Mouse (Mus musculus) forebrain, embryonic 11.5 days (tissue): Measurements from ENCODE around the gene Whrn. TPM values are rescaled to one million over a fixed set of nuclear protein-coding genes. Genes with fewer than 3 reads are reported as not detected.
A peak's percentile ranks its signal among the peaks of the same experiment; 100 is the strongest.

Experiments
- ATAC-seq: fragments of 200-750 bp; cut with Nextera tagmentation; replicated peaks from 2 replicates; pipeline ENCODE4 v1.8.0; 2017; ENCODE audit warnings: moderate TSS enrichment; ENCODE audit not compliant: low FRiP score
- DNase-seq: peaks from one replicate; pipeline ENCODE4 v3.0.0-alpha.2; 2017; ENCODE audit warnings: low spot score
- H3K27ac ChIP-seq: fragments of 300-500 bp; sonication (generic); 2 replicates; pipeline ENCODE4 v1.5.1; 2014; ENCODE audit warnings: low read depth, low read length
- H3K27me3 ChIP-seq: fragments of 300-500 bp; sonication (generic); 2 replicates; pipeline ENCODE4 v1.6.1; 2014; ENCODE audit warnings: mild to moderate bottlenecking, low read length, mixed read lengths; ENCODE audit not compliant: control insufficient read depth, insufficient read depth
- H3K36me3 ChIP-seq: fragments of 300-500 bp; sonication (generic); 2 replicates; pipeline ENCODE4 v1.6.1; 2014; ENCODE audit warnings: mild to moderate bottlenecking, low read length, moderate library complexity, mixed read lengths; ENCODE audit not compliant: control insufficient read depth, insufficient read depth
- H3K4me1 ChIP-seq: fragments of 300-500 bp; sonication (generic); replicated peaks from 2 replicates; pipeline ENCODE4 v1.6.1; 2014; ENCODE audit warnings: low read length, mixed read lengths; ENCODE audit not compliant: control insufficient read depth, insufficient read depth
- H3K4me2 ChIP-seq: fragments of 300-500 bp; sonication (generic); 2 replicates; pipeline ENCODE4 v1.6.1; 2014; ENCODE audit warnings: low read depth, mild to moderate bottlenecking, low read length, moderate library complexity, mixed read lengths; ENCODE audit not compliant: severe bottlenecking
- H3K4me3 ChIP-seq: fragments of 300-500 bp; sonication (generic); 2 replicates; pipeline ENCODE4 v1.5.1; 2014; ENCODE audit warnings: low read depth, low read length
- H3K9ac ChIP-seq: fragments of 300-500 bp; sonication (generic); 2 replicates; pipeline ENCODE4 v1.6.1; 2014; ENCODE audit warnings: low read length
- H3K9me3 ChIP-seq: fragments of 300-500 bp; sonication (generic); 2 replicates; pipeline ENCODE4 v1.6.1; 2016; ENCODE audit warnings: low read length, mixed read lengths; ENCODE audit not compliant: control insufficient read depth
- WGBS: fragments of 180-500 bp; shearing (Covaris S2); extraction: QIAGEN DNeasy Blood & Tissue Kit; methylation state at CpG from one replicate; pipeline ENCODE4 v1.1.7; 2014; 5-methylcytosine and 5-hydroxymethylcytosine counted together
- polyA plus RNA-seq: library from polyadenylated mRNA; unstranded; fragments of >200 nt; fragmentation: Nextera tagmentation; extraction: Ambion mirVana; gene quantifications from 2 replicates; pipeline ENCODE4 v1.2.1, GENCODE M21; 2014

Gene Whrn
- polyA plus RNA-seq, 1 experiment from 2014 or later = 11.0 TPM

DNA sequence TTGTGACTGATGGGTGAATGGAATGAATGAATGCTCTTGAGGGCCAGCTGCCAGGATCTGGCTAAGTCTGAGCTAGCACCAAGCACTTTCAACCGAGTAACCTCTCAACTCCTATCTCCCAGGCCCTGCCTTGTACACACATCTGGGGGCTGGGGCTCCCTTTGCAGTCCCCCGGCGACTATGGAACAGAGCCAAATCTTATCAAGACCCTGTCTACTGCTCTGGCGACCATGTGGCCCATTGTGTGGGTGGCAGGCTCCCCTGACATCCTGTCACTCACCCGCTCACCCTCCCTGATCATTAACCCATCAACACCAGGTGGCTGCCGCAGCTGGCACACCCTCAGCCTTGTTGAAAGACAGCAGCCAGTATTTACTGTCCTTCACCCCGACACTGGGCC lies 90.7 kb downstream of the Whrn start:
- Histone ChIP-seq H3K36me3 (no peaks in the 10 kb centered on the region), H3K4me1 (peaks cover 22% of the 10 kb centered on the region), H3K27ac (peak overlapping the region; percentile 2; the same call in 1 of the 2 replicates), H3K4me2 (no peak overlapping the region), H3K27me3 (no peaks in the 10 kb centered on the region), H3K9me3 (no peaks in the 10 kb centered on the region), H3K4me3 (no peak overlapping the region), H3K9ac (0 out of 2 replicates have a peak overlapping the region, but pooled peaks have one; percentile 16)
- 42% methylated on average over 7 of the region's 7 CpGs for WGBS
- ATAC-seq = 0 out of 2 replicates have a peak, but pooled peaks have one; percentile 4
- peak; percentile 60 for DNase-seq

DNA sequence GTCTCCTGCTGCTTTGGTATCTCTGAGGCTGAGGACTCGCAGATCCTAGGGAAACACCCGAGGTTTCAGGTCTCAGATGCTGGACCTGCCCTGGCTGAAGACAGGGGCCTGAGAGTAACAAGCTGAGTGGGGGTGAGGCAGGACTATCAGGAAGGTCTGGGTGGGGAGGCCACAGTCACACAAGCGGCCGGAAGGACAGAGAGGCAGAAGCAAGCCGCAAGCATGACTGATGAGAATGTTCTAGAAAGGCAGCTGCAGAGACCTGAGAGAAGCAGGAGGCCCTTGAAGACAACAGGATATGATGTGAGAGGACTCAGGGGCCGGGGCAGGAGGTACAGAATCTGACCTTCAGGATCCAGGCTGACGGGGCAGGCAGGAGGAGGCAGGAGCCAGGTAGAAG lies 91.6 kb downstream of the Whrn start:
- H3K9me3 ChIP-seq = no peaks in the 10 kb centered on the region
- H3K27ac ChIP-seq = no peak overlapping the region
- H3K27me3 ChIP-seq = no peaks in the 10 kb centered on the region
- H3K9ac ChIP-seq = no peak overlapping the region
- H3K4me3 ChIP-seq = no peak overlapping the region
- ATAC-seq (no peak), DNase-seq (peak; percentile 47)
- WGBS = 82% methylated on average over 7 of the region's 7 CpGs
- H3K4me1 ChIP-seq = peaks cover 20% of the 10 kb centered on the region
- no peaks in the 10 kb centered on the region for H3K36me3 ChIP-seq
- no peak overlapping the region for H3K4me2 ChIP-seq

- Histone ChIP-seq H3K9ac (peak within 1 kb of the TSS; percentile 60), H3K36me3 (no peaks in the 10 kb centered on the region), H3K4me2 (peak within 1 kb of the TSS; percentile 51), H3K9me3 (no peaks in the 10 kb centered on the region), H3K4me3 (peak within 1 kb of the TSS; percentile 20), H3K27me3 (no peaks in the 10 kb centered on the region), H3K4me1 (peaks cover 13% of the 10 kb centered on the region; the same call in 1 of the 2 replicates), H3K27ac (peak within 1 kb of the TSS; percentile 80)
- DNase-seq (peak; percentile 85), ATAC-seq (peak; percentile 82)
- WGBS = 15% methylated on average over 17 of the region's 17 CpGs
Measured at GRCm38 (mm10) chr4:63403040-63403959, 92.5 kb downstream of the Whrn start, which contains the start of gene Akna. Akna (minus strand) TSS chr4:63403354.

DNA sequence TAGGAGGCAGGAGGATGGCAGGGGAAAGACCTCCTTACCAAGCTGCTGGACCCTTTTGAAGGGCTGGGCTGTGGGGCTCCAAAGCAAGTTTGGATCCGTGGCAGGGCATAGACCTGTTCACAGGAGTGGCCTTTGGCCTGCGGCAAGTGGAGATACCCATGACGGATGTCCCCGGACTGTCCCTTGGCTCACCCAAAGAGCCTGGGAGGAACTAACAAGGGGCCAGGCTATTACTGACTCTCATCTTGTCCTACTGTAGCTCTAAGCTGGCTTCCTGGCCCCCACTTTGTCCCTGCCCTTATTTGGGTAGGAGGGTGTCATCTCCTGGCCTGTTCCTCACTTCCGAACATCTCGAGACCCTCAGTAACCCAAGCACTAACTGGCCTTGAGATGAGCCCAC lies 93.2 kb downstream of the Whrn start:
- Histone ChIP-seq H3K9me3 (no peaks in the 10 kb centered on the region), H3K4me1 (peaks cover 9% of the 10 kb centered on the region; the same call in 1 of the 2 replicates), H3K4me3 (peak overlapping the region; percentile 20), H3K27ac (peak overlapping the region; percentile 80), H3K4me2 (peak overlapping the region; percentile 51), H3K36me3 (no peaks in the 10 kb centered on the region), H3K9ac (peak overlapping the region; percentile 60), H3K27me3 (no peaks in the 10 kb centered on the region)
- 81% methylated on average over 6 of the region's 6 CpGs for WGBS
- no peak for DNase-seq
- no peak for ATAC-seq

GRCm38 (mm10) chr4:63402056-63402455 lies 93.7 kb downstream of the Whrn start:
- Histone ChIP-seq H3K27me3 (no peaks in the 10 kb centered on the region), H3K4me2 (no peak overlapping the region), H3K4me1 (peaks cover 9% of the 10 kb centered on the region; the same call in 1 of the 2 replicates), H3K36me3 (no peaks in the 10 kb centered on the region), H3K4me3 (peak overlapping the region; percentile 20; the same call in 1 of the 2 replicates), H3K27ac (no peak overlapping the region), H3K9me3 (no peaks in the 10 kb centered on the region), H3K9ac (no peak overlapping the region)
- ATAC-seq = no peak
- WGBS = 91% methylated on average over 9 of the region's 10 CpGs
- DNase-seq = no peak

GRCm38 (mm10) chr4:63401620-63402019 lies 94.2 kb downstream of the Whrn start:
- Histone ChIP-seq H3K36me3 (no peaks in the 10 kb centered on the region), H3K4me3 (no peak overlapping the region), H3K4me2 (no peak overlapping the region), H3K27ac (no peak overlapping the region), H3K27me3 (no peaks in the 10 kb centered on the region), H3K9ac (no peak overlapping the region), H3K4me1 (peaks cover 9% of the 10 kb centered on the region; the same call in 1 of the 2 replicates), H3K9me3 (no peaks in the 10 kb centered on the region)
- 83% methylated on average over 6 of the region's 6 CpGs for WGBS
- DNase-seq = no peak
- no peak for ATAC-seq

DNA sequence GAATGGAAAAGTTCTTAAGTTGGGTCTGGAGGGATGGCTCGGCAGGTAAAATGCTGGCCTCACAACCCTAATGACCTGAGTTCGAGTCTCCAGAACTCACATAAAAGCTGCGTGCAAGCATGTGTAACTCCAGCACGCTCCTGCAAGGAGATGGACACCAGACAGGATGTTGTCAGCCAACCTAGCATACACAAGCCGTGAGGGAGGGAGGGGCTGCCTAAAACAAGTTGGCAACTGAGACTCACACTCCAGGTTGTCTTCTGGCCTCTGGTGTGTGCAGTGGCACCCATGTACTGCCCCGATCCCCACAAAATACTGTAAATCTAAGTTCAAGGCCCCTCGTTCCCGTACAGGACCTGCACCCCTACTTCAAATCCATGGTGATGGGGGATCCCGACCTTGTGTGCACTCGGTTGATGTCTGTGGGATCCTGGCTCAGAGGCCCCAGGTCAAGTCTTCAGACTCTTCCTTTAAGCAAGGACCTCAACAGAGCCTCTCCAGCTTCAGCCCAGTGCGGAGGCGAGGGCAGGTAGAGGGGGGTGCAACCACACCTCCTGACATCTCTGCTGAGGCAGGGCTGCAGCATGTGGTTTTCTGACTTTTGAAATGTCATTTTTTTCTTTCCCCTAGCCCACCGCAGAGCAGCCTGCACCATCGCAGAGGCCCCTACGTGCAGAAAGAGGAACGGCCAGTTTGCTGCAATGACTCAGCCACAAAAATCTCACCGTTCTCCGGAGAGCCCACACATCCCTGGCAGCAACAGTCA lies 95.1 kb downstream of the Whrn start:
- Histone ChIP-seq H3K27me3 (no peaks in the 10 kb centered on the region), H3K9me3 (no peaks in the 10 kb centered on the region), H3K27ac (no peak overlapping the region), H3K9ac (no peak overlapping the region), H3K4me3 (no peak overlapping the region), H3K4me1 (peaks cover 9% of the 10 kb centered on the region; the same call in 1 of the 2 replicates), H3K4me2 (no peak overlapping the region), H3K36me3 (no peaks in the 10 kb centered on the region)
- ATAC-seq = no peak
- no peak for DNase-seq
- WGBS = 93% methylated on average over 18 of the region's 18 CpGs

DNA sequence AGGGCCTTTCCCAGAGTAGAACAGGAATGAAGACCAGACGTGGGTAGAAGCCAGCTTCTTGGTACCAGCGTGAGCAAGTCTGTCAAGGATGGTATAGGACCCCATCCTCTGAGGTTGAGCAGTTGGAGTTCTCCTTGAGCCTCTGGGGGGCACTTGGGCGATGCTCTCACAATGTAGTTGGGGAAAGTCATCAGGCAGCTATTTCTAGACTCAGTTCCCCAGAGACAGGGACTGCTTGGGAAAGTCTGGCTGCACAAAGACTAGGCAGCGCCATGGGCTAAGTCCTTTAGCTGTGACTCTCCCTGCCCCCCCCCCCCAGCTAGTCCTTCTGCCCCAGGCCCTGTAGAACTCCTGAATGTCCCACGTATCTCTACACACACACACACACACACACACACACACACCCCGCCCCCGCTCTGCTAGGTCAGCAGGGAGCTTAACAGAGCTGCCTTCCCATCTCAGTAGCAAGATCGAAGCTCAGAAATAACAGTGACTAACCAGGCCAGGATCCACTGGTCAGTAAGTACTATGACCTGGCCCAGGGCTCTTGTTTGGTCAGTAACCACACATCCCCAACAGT lies 96.0 kb downstream of the Whrn start:
- DNase-seq = no peak
- 74% methylated on average over 8 of the region's 8 CpGs for WGBS
- H3K4me3 ChIP-seq = no peak overlapping the region
- H3K27ac ChIP-seq = no peak overlapping the region
- no peaks in the 10 kb centered on the region for H3K9me3 ChIP-seq
- no peaks in the 10 kb centered on the region for H3K27me3 ChIP-seq
- ATAC-seq = no peak
- H3K4me2 ChIP-seq = no peak overlapping the region
- no peaks in the 10 kb centered on the region; the same call in 1 of the 2 replicates for H3K36me3 ChIP-seq
- H3K4me1 ChIP-seq = peaks cover 9% of the 10 kb centered on the region; the same call in 1 of the 2 replicates
- H3K9ac ChIP-seq = no peak overlapping the region
